10 mouse cellular contexts compared by ENCODE assay signal in genomic region chr12:24573275-24573580, GRCm38 (mm10). TPM values are rescaled to one million over a fixed set of nuclear protein-coding genes. Genes with fewer than 3 reads are reported as not detected.
DNase-seq lines count a peak whose midpoint lies in the region; ATAC-seq and TF ChIP-seq lines count a peak whose summit lies in the region.
"Had no signal": no experiment of that assay in that cellular context is flagged by ENCODE, and none has a peak within 500 bp of the region (broad histone marks: within the 10 kb centered on the region; RNA-seq: fewer than 3 reads in every experiment).

No protein-coding gene starts in this region.

- peaks cover 47% of the 10 kb centered on the region for H3K27me3 ChIP-seq in erythroblast, embryonic 14.5 days (ENCODE audit: control insufficient read depth)
- H3K27me3 ChIP-seq in intestine, embryonic 15.5 days (replicated peaks) = 0 out of 2 replicates have a peak, but pooled peaks cover 6% of the 10 kb centered on the region
- H3K27me3 ChIP-seq in intestine, postnatal 0 days (replicated peaks; ENCODE audit: control insufficient read depth, insufficient read depth, low read length) = peaks cover 5% of the 10 kb centered on the region; the same call in 1 of the 2 replicates
- peaks cover 22% of the 10 kb centered on the region for H3K27me3 ChIP-seq in lung, embryonic 16.5 days (ENCODE audit: control insufficient read depth, insufficient read depth, low read depth, low read length)
- H3K27me3 ChIP-seq in myocyte (ENCODE audit: control insufficient read depth, insufficient read depth, insufficient read length) = no peaks in the 10 kb centered on the region

- no peak for ATAC-seq in erythroblast, adult 5-6 weeks (replicated peaks; ENCODE audit: low FRiP score, poor library complexity, severe bottlenecking)
- no peak for ATAC-seq in intestine, embryonic 15.5 days
- ATAC-seq in intestine, postnatal 0 days = no peak
- ATAC-seq in lung, embryonic 16.5 days (ENCODE audit: low read depth) = no peak
- ATAC-seq: forebrain, embryonic 16.5 days had no signal

- no peaks in the 10 kb centered on the region for H3K9me3 ChIP-seq in erythroblast, embryonic 14.5 days (ENCODE audit: control insufficient read depth, low read length)
- H3K9me3 ChIP-seq in intestine, embryonic 15.5 days = no peaks in the 10 kb centered on the region
- H3K9me3 ChIP-seq in intestine, postnatal 0 days (ENCODE audit: control insufficient read depth) = no peaks in the 10 kb centered on the region
- H3K9me3 ChIP-seq in lung, embryonic 16.5 days (ENCODE audit: control insufficient read depth, low read length) = no peaks in the 10 kb centered on the region

- no peak for TF ChIP-seq CTCF in intestine, postnatal 0 days (IDR thresholded peaks at IDR 0.05; ENCODE audit: low read depth)
- no peak for TF ChIP-seq CTCF in lung, adult 2 months (IDR thresholded peaks at IDR 0.05; ENCODE audit: insufficient read depth, low read length)

- no peak for DNase-seq in lung, adult 2 months
- no peak for DNase-seq in gastrocnemius, postnatal 14 days
- DNase-seq: thymus, postnatal 4 days had no signal

- no peaks in the 10 kb centered on the region for H3K79me2 ChIP-seq in myocyte (ENCODE audit: control insufficient read depth, insufficient read depth)

- peaks cover 19% of the 10 kb centered on the region for H3K36me3 ChIP-seq in erythroblast, embryonic 14.5 days (ENCODE audit: control insufficient read depth)
- no peaks in the 10 kb centered on the region for H3K36me3 ChIP-seq in intestine, embryonic 15.5 days
- H3K36me3 ChIP-seq in intestine, postnatal 0 days (ENCODE audit: control insufficient read depth, insufficient read depth) = no peaks in the 10 kb centered on the region
- H3K36me3 ChIP-seq in lung, embryonic 16.5 days (ENCODE audit: control insufficient read depth, insufficient read depth, low read length) = no peaks in the 10 kb centered on the region; the same call in 1 of the 2 replicates
- no peaks in the 10 kb centered on the region for H3K36me3 ChIP-seq in myocyte (ENCODE audit: control insufficient read depth, insufficient read depth)

- intact Hi-C loops in gastrocnemius, postnatal 14 days (cut with DNase I; ENCODE audit: low total_unique reads) = no loop called here

- no peak for TF ChIP-seq POLR2A in lung, adult 2 months (IDR thresholded peaks at IDR 0.05; ENCODE audit: borderline replicate concordance, extremely low read depth, low read depth, low read length)
- no peak for TF ChIP-seq POLR2A in myocyte (IDR thresholded peaks at IDR 0.05; ENCODE audit: insufficient read length, low read depth)

- no peak overlapping the region for H3K27ac ChIP-seq in intestine, embryonic 15.5 days
- H3K27ac ChIP-seq in intestine, postnatal 0 days (ENCODE audit: low read depth, low read length) = no peak overlapping the region
- no peak overlapping the region for H3K27ac ChIP-seq in lung, embryonic 16.5 days (ENCODE audit: low read length)

- H3K9ac ChIP-seq in intestine, embryonic 15.5 days = no peak overlapping the region
- H3K9ac ChIP-seq in intestine, postnatal 0 days (ENCODE audit: low read depth, low read length) = no peak overlapping the region
- H3K9ac ChIP-seq in lung, embryonic 16.5 days (ENCODE audit: low read length) = no peak overlapping the region

- WGBS in intestine, embryonic 15.5 days = 38% methylated on average over 3 of the region's 3 CpGs
- 56% methylated on average over 3 of the region's 3 CpGs for WGBS in intestine, postnatal 0 days
- WGBS in lung, embryonic 16.5 days = 33% methylated on average over 3 of the region's 3 CpGs
- WGBS in lung, adult 2 months = 47% methylated on average over 3 of the region's 3 CpGs

- H3K4me1 ChIP-seq in erythroblast, embryonic 14.5 days (ENCODE audit: control insufficient read depth) = peaks cover 23% of the 10 kb centered on the region
- no peaks in the 10 kb centered on the region for H3K4me1 ChIP-seq in intestine, embryonic 15.5 days (replicated peaks)
- no peaks in the 10 kb centered on the region for H3K4me1 ChIP-seq in intestine, postnatal 0 days (replicated peaks; ENCODE audit: control insufficient read depth, insufficient read depth, low read length)
- H3K4me1 ChIP-seq in lung, embryonic 16.5 days (replicated peaks; ENCODE audit: control insufficient read depth, insufficient read depth, low read length) = peaks cover 13% of the 10 kb centered on the region
- peaks cover 3% of the 10 kb centered on the region for H3K4me1 ChIP-seq in lung, adult 2 months (ENCODE audit: control insufficient read depth, insufficient read depth, low read length)

- H3ac ChIP-seq in myocyte (ENCODE audit: control insufficient read depth, insufficient read length) = no peak overlapping the region

- H3K4me2 ChIP-seq in intestine, embryonic 15.5 days (replicated peaks) = no peak overlapping the region
- no peak overlapping the region for H3K4me2 ChIP-seq in intestine, postnatal 0 days (replicated peaks; ENCODE audit: low read depth)
- H3K4me2 ChIP-seq in lung, embryonic 16.5 days (ENCODE audit: low read depth, low read length) = peak overlapping the region; percentile 96; the same call in 1 of the 2 replicates
- H3K4me2 ChIP-seq in myocyte (ENCODE audit: low read depth) = peak overlapping the region; percentile 88

- peak overlapping the region; percentile 71 for H3K4me3 ChIP-seq in erythroblast, embryonic 14.5 days (replicated peaks)
- H3K4me3 ChIP-seq in intestine, embryonic 15.5 days (replicated peaks) = peak overlapping the region; percentile 62; the same call in 1 of the 2 replicates
- no peak overlapping the region for H3K4me3 ChIP-seq in intestine, postnatal 0 days (ENCODE audit: low read depth, low read length)
- H3K4me3 ChIP-seq in lung, embryonic 16.5 days (ENCODE audit: low read length) = peak overlapping the region; percentile 9; the same call in 1 of the 2 replicates
- no peak overlapping the region for H3K4me3 ChIP-seq in lung, adult 2 months (replicated peaks; ENCODE audit: extremely low read depth, low read depth, low read length)
- H3K4me3 ChIP-seq in myocyte = peak overlapping the region; percentile 23

TF ChIP-seq in myocyte, 11 proteins besides CTCF, POLR2A, EP300 and RAD21:
- TF ChIP-seq POLR2AphosphoS2 (IDR thresholded peaks at IDR 0.05; ENCODE audit: insufficient read length, low read depth) (no peak), TCF3 (IDR thresholded peaks at IDR 0.05; ENCODE audit: insufficient read length, low read depth) (no peak), TCF12 (IDR thresholded peaks at IDR 0.05; ENCODE audit: insufficient read depth, poor library complexity, severe bottlenecking) (no peak), USF1 (IDR thresholded peaks at IDR 0.05; ENCODE audit: low read depth) (no peak), E2F4 (IDR thresholded peaks at IDR 0.05; ENCODE audit: insufficient read depth) (no peak), MAX (IDR thresholded peaks at IDR 0.05; ENCODE audit: low read depth) (no peak), MYOD1 (IDR thresholded peaks at IDR 0.05; ENCODE audit: control insufficient read depth in 1 of 3, insufficient read length in 2 of 3, low read depth in 2 of 3) (no peak)

RNA-seq across cellular contexts. Expression of gene Grhl1, which starts 1.1 kb away (rescaled TPM):
- 0.04 and 0.08 TPM in 2 replicates for polyA plus RNA-seq in erythroblast, embryonic 14.5 days (2012)
- 0.42 and 0.96 TPM in 2 replicates for total RNA-seq in erythroblast, adult 5-6 weeks (2015; ENCODE audit: low replicate concordance)
- not detected in 2 replicates for total RNA-seq in erythroblast, adult 5-6 weeks (2017; ENCODE audit: low replicate concordance)
- polyA plus RNA-seq in intestine, embryonic 15.5 days (2015; fragmentation: Nextera tagmentation; extraction: Ambion mirVana) = 0.83 and 1.0 TPM in 2 replicates
- 0.37 and 0.39 TPM in 2 replicates for polyA plus RNA-seq in intestine, postnatal 0 days (2015; fragmentation: Nextera tagmentation; extraction: Ambion mirVana)
- 4.1 and 4.2 TPM in 2 replicates for polyA plus RNA-seq in lung, embryonic 16.5 days (2015; fragmentation: Nextera tagmentation; extraction: Ambion mirVana)
- polyA plus RNA-seq in lung, adult 2 months (2012; rRNA removed) = 2.2 and 6.5 TPM in 2 replicates
- 0.41 TPM for polyA plus RNA-seq in myocyte (2012; fragmentation: generic; extraction: Trizol)
- under 1 TPM; 0.16 to 0.22 TPM for total RNA-seq in gastrocnemius, postnatal 14 days (2021)

Comparison
In these comparisons a context has a peak if more than half of its experiments do, and no peak if none do; other contexts are left out.
1. H3K4me3 ChIP-seq: peak in erythroblast, embryonic 14.5 days (single experiment), intestine, embryonic 15.5 days (single experiment), lung, embryonic 16.5 days (single experiment) and myocyte (single experiment); none in intestine, postnatal 0 days (single experiment) and lung, adult 2 months (single experiment).
2. H3K4me2 ChIP-seq: peak in lung, embryonic 16.5 days (single experiment) and myocyte (single experiment); none in intestine, embryonic 15.5 days (single experiment) and intestine, postnatal 0 days (single experiment).